Mouse (Mus musculus): Measurements from ENCODE around the gene Kdm2a. TPM values are rescaled to one million over a fixed set of nuclear protein-coding genes. Genes with fewer than 3 reads are reported as not detected.

The Kdm2a gene
- polyA plus RNA-seq, 1 experiment: 20.3 TPM

- H3K36me3 ChIP-seq (ENCODE audit: control insufficient read depth, insufficient read depth): no peaks in the 10 kb centered on the region
- peak overlapping the region; percentile 43 for H3K4me3 ChIP-seq
- TF ChIP-seq POLR2AphosphoS2 (IDR thresholded peaks at IDR 0.05; ENCODE audit: insufficient read length, low read depth) (no peak), TCF12 (IDR thresholded peaks at IDR 0.05; ENCODE audit: insufficient read depth, poor library complexity, severe bottlenecking) (no peak), POLR2A (IDR thresholded peaks at IDR 0.05; ENCODE audit: insufficient read length, low read depth) (no peak), USF1 (IDR thresholded peaks at IDR 0.05; ENCODE audit: low read depth) (no peak), REST (IDR thresholded peaks at IDR 0.05; ENCODE audit: insufficient read depth, insufficient read length) (no peak), E2F4 (IDR thresholded peaks at IDR 0.05; ENCODE audit: insufficient read depth) (no peak), MYOG (IDR thresholded peaks at IDR 0.05; ENCODE audit: control insufficient read depth in 1 of 3, insufficient read depth in 1 of 3, insufficient read length in 2 of 3, low read depth in 2 of 3) (no peak), SRF (IDR thresholded peaks at IDR 0.05; ENCODE audit: control insufficient read depth, insufficient read length, low read depth) (no peak), TCF3 (IDR thresholded peaks at IDR 0.05; ENCODE audit: insufficient read length, low read depth) (no peak), MYOD1 (IDR thresholded peaks at IDR 0.05; ENCODE audit: control insufficient read depth in 1 of 3, insufficient read length in 2 of 3, low read depth in 2 of 3) (no peak), CEBPB (IDR thresholded peaks at IDR 0.05; ENCODE audit: insufficient read depth, poor library complexity, severe bottlenecking) (no peak), MAX (IDR thresholded peaks at IDR 0.05; ENCODE audit: low read depth) (no peak)
These were observed 93.7 kb downstream of the Kdm2a start for GRCm38 (mm10) chr19:4304251-4304821.

GRCm38 (mm10) chr19:4303640-4303995, 94.5 kb downstream of the Kdm2a start:
- no peak overlapping the region for H3K4me2 ChIP-seq (ENCODE audit: low read depth)
- no peak overlapping the region for H3K4me3 ChIP-seq
- H3ac ChIP-seq (ENCODE audit: control insufficient read depth, insufficient read length): no peak overlapping the region
- no peaks in the 10 kb centered on the region for H3K27me3 ChIP-seq (ENCODE audit: control insufficient read depth, insufficient read depth, insufficient read length)
- peaks cover 52% of the 10 kb centered on the region for H3K79me2 ChIP-seq (ENCODE audit: control insufficient read depth, insufficient read depth)
- TF ChIP-seq MYOG (IDR thresholded peaks at IDR 0.05; ENCODE audit: control insufficient read depth in 1 of 3, insufficient read depth in 1 of 3, insufficient read length in 2 of 3, low read depth in 2 of 3) (no peak), REST (IDR thresholded peaks at IDR 0.05; ENCODE audit: insufficient read depth, insufficient read length) (no peak), TCF3 (IDR thresholded peaks at IDR 0.05; ENCODE audit: insufficient read length, low read depth) (no peak), TCF12 (IDR thresholded peaks at IDR 0.05; ENCODE audit: insufficient read depth, poor library complexity, severe bottlenecking) (no peak), E2F4 (IDR thresholded peaks at IDR 0.05; ENCODE audit: insufficient read depth) (no peak), SRF (IDR thresholded peaks at IDR 0.05; ENCODE audit: control insufficient read depth, insufficient read length, low read depth) (no peak), CEBPB (IDR thresholded peaks at IDR 0.05; ENCODE audit: insufficient read depth, poor library complexity, severe bottlenecking) (no peak), POLR2AphosphoS2 (IDR thresholded peaks at IDR 0.05; ENCODE audit: insufficient read length, low read depth) (no peak), MYOD1 (IDR thresholded peaks at IDR 0.05; ENCODE audit: control insufficient read depth in 1 of 3, insufficient read length in 2 of 3, low read depth in 2 of 3) (no peak), MAX (IDR thresholded peaks at IDR 0.05; ENCODE audit: low read depth) (no peak), USF1 (IDR thresholded peaks at IDR 0.05; ENCODE audit: low read depth) (no peak), POLR2A (IDR thresholded peaks at IDR 0.05; ENCODE audit: insufficient read length, low read depth) (no peak)
- H3K36me3 ChIP-seq (ENCODE audit: control insufficient read depth, insufficient read depth): no peaks in the 10 kb centered on the region

More at GRCm38 (mm10) chr19:4304251-4304821, 93.7 kb downstream of the Kdm2a start:
- H3K79me2 ChIP-seq (ENCODE audit: control insufficient read depth, insufficient read depth): peaks cover 46% of the 10 kb centered on the region
- H3ac ChIP-seq (ENCODE audit: control insufficient read depth, insufficient read length): no peak overlapping the region
- H3K4me2 ChIP-seq (ENCODE audit: low read depth): peak overlapping the region; percentile 80
- H3K27me3 ChIP-seq (ENCODE audit: control insufficient read depth, insufficient read depth, insufficient read length): no peaks in the 10 kb centered on the region

- H3K4me3 ChIP-seq: no peak overlapping the region
- H3K36me3 ChIP-seq (ENCODE audit: control insufficient read depth, insufficient read depth): no peaks in the 10 kb centered on the region
- H3K4me2 ChIP-seq (ENCODE audit: low read depth): no peak overlapping the region
- H3ac ChIP-seq (ENCODE audit: control insufficient read depth, insufficient read length): no peak overlapping the region
- TF ChIP-seq MYOG (IDR thresholded peaks at IDR 0.05; ENCODE audit: control insufficient read depth in 1 of 3, insufficient read depth in 1 of 3, insufficient read length in 2 of 3, low read depth in 2 of 3): peak in 1 of 3 experiments; percentile 56
- TF ChIP-seq TCF3 (IDR thresholded peaks at IDR 0.05; ENCODE audit: insufficient read length, low read depth): no peak
- H3K79me2 ChIP-seq (ENCODE audit: control insufficient read depth, insufficient read depth): peaks cover 56% of the 10 kb centered on the region
- H3K27me3 ChIP-seq (ENCODE audit: control insufficient read depth, insufficient read depth, insufficient read length): no peaks in the 10 kb centered on the region
These were observed 95.0 kb downstream of the Kdm2a start for GRCm38 (mm10) chr19:4302936-4303639.

GRCm38 (mm10) chr19:4301735-4302651, 96.1 kb downstream of the Kdm2a start:
- Histone ChIP-seq H3ac (ENCODE audit: control insufficient read depth, insufficient read length) (no peak overlapping the region), H3K79me2 (ENCODE audit: control insufficient read depth, insufficient read depth) (peaks cover 66% of the 10 kb centered on the region), H3K36me3 (ENCODE audit: control insufficient read depth, insufficient read depth) (no peaks in the 10 kb centered on the region), H3K4me3 (no peak overlapping the region), H3K27me3 (ENCODE audit: control insufficient read depth, insufficient read depth, insufficient read length) (no peaks in the 10 kb centered on the region), H3K4me2 (ENCODE audit: low read depth) (no peak overlapping the region)
- TF ChIP-seq SRF (IDR thresholded peaks at IDR 0.05; ENCODE audit: control insufficient read depth, insufficient read length, low read depth): no peak
- no peak for TF ChIP-seq E2F4 (IDR thresholded peaks at IDR 0.05; ENCODE audit: insufficient read depth)
- no peak for TF ChIP-seq CEBPB (IDR thresholded peaks at IDR 0.05; ENCODE audit: insufficient read depth, poor library complexity, severe bottlenecking)
- TF ChIP-seq POLR2A (IDR thresholded peaks at IDR 0.05; ENCODE audit: insufficient read length, low read depth): no peak
- no peak for TF ChIP-seq MYOG (IDR thresholded peaks at IDR 0.05; ENCODE audit: control insufficient read depth in 1 of 3, insufficient read depth in 1 of 3, insufficient read length in 2 of 3, low read depth in 2 of 3)
- TF ChIP-seq MAX (IDR thresholded peaks at IDR 0.05; ENCODE audit: low read depth): no peak
- no peak for TF ChIP-seq POLR2AphosphoS2 (IDR thresholded peaks at IDR 0.05; ENCODE audit: insufficient read length, low read depth)
- TF ChIP-seq MYOD1 (IDR thresholded peaks at IDR 0.05; ENCODE audit: control insufficient read depth in 1 of 3, insufficient read length in 2 of 3, low read depth in 2 of 3): no peak

All from myocyte (in vitro differentiated cells).